Mouse (Mus musculus) myocyte (in vitro differentiated cells): ENCODE measurements at regions not wholly inside any gene's neighbourhood (a gene's known extent, or its start where the extent isn't known, plus 50 kb on each side); places are given as distances from the start of the nearest gene placed in this dataset.

Experiments used
- CEBPB ChIP-seq: IDR thresholded peaks from 2 replicates; pipeline ENCODE4 v1.6.1; 2011; ENCODE audit warnings: mild to moderate bottlenecking, moderate library complexity; ENCODE audit not compliant: poor library complexity, insufficient read depth, severe bottlenecking
- E2F4 ChIP-seq: IDR thresholded peaks from one replicate; pipeline ENCODE4 v1.6.1; 2011; ENCODE audit warnings: mild to moderate bottlenecking, control low read depth, moderate library complexity; ENCODE audit not compliant: insufficient read depth
- MAX ChIP-seq: IDR thresholded peaks from one replicate; pipeline ENCODE4 v1.6.1; 2011; ENCODE audit warnings: low read depth, mild to moderate bottlenecking, control low read depth
- MYOD1 ChIP-seq, 3 experiments: IDR thresholded peaks; one replicate each; pipeline ENCODE4 v1.6.1; 2011; ENCODE audit warnings: control low read depth in 2 of 3, low read depth in 2 of 3, mild to moderate bottlenecking in 2 of 3, moderate library complexity in 1 of 3; ENCODE audit not compliant: insufficient read length in 2 of 3, control insufficient read depth in 1 of 3
- MYOG ChIP-seq, 3 experiments: IDR thresholded peaks; one replicate each; pipeline ENCODE4 v1.6.1; 2011; ENCODE audit warnings: control low read depth in 2 of 3, low read depth in 2 of 3, mild to moderate bottlenecking in 2 of 3; ENCODE audit not compliant: insufficient read length in 2 of 3, control insufficient read depth in 1 of 3, insufficient read depth in 1 of 3
- POLR2A ChIP-seq: IDR thresholded peaks from one replicate; pipeline ENCODE4 v1.6.1; 2011; ENCODE audit warnings: low read depth, mild to moderate bottlenecking, control low read depth, moderate library complexity; ENCODE audit not compliant: insufficient read length
- POLR2AphosphoS2 ChIP-seq: IDR thresholded peaks from one replicate; pipeline ENCODE4 v1.6.1; 2011; ENCODE audit warnings: low read depth, control low read depth; ENCODE audit not compliant: insufficient read length
- REST ChIP-seq: IDR thresholded peaks from one replicate; pipeline ENCODE4 v1.6.1; 2011; ENCODE audit warnings: mild to moderate bottlenecking, control low read depth, moderate library complexity; ENCODE audit not compliant: insufficient read depth, insufficient read length
- SRF ChIP-seq: IDR thresholded peaks from one replicate; pipeline ENCODE4 v1.6.1; 2011; ENCODE audit warnings: low read depth; ENCODE audit not compliant: control insufficient read depth, insufficient read length
- TCF12 ChIP-seq: IDR thresholded peaks from one replicate; pipeline ENCODE4 v1.6.1; 2011; ENCODE audit warnings: mild to moderate bottlenecking, control low read depth; ENCODE audit not compliant: poor library complexity, insufficient read depth, severe bottlenecking
- USF1 ChIP-seq: IDR thresholded peaks from one replicate; pipeline ENCODE4 v1.6.1; 2011; ENCODE audit warnings: low read depth, mild to moderate bottlenecking, control low read depth, moderate library complexity

GRCm38 (mm10) chr9:76722881-76723280 is 156.0 kb upstream of the Fam83b start:
- TF ChIP-seq USF1 (no peak), POLR2A (no peak), TCF12 (no peak), POLR2AphosphoS2 (no peak), MAX (no peak), MYOD1 (IDR thresholded peaks at IDR 0.05; ENCODE audit: control insufficient read depth in 1 of 3, insufficient read length in 2 of 3, low read depth in 2 of 3) (no peak), E2F4 (no peak), REST (no peak), MYOG (IDR thresholded peaks at IDR 0.05; ENCODE audit: control insufficient read depth in 1 of 3, insufficient read depth in 1 of 3, insufficient read length in 2 of 3, low read depth in 2 of 3) (no peak), CEBPB (no peak), SRF (no peak)
